Mouse (Mus musculus) spleen, postnatal 36 days (tissue): ENCODE measurements around the gene Rgmb.

ENCODE experiments used
- DNase-seq, 2 experiments: peaks; one replicate each; pipeline ENCODE4 v3.0.0; 2022; ENCODE audit warnings: low spot score in 2 of 2, mixed read lengths in 1 of 2

The Rgmb gene

DNA sequence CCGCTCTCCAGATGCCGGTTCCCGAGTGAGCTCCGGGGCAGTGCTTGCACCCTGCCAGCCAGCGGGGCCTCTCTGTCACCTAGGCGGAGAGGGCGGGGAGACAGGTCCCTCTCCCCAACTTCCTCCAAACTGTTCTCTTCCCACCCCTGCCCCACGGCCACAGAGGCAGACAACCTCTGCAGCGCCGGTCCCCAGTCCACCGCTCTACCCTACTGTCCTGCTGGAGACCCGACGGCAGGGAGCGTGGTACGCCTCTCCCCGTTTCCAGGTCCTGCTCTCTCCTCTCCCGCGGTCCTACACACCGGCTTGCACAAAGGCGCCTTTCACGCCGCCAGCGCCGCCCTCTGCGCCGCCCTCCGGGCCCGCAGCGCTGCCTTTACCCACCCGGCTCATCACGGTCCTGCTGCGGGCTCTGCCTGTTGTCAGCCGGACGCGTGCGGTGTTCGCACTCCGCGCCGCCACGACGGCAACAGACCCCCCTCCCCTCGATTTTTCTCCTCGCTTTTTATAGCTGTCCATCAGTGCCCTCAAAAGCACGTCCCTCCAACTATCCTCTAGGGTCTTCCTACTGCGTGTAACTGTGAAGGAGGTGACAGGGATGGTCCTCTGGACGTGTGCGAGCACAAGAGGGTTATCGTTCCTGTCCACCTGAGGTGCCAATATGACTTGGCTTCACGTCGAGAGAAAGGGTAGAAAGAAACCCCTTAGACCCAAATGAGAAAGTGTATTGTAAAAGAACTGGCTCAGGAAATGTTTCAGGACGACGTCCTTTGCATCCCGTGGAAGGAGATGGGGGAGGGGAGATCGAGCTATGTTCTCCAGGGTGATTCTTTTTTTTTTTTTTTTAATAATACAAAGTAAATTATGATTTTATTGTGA, at the start of gene Rgmb:
Rgmb (minus strand) TSS at position 274 of the 879 bp plus-strand sequence.
- DNase-seq, result no peak

GRCm38 (mm10) chr17:15874765-15875164, 43.9 kb upstream of the Rgmb start:
- no peak for DNase-seq

GRCm38 (mm10) chr17:15872093-15872492, 41.3 kb upstream of the Rgmb start:
- no peak for DNase-seq

GRCm38 (mm10) chr17:15865249-15865648, 34.4 kb upstream of the Rgmb start:
- DNase-seq, result no peak

DNA sequence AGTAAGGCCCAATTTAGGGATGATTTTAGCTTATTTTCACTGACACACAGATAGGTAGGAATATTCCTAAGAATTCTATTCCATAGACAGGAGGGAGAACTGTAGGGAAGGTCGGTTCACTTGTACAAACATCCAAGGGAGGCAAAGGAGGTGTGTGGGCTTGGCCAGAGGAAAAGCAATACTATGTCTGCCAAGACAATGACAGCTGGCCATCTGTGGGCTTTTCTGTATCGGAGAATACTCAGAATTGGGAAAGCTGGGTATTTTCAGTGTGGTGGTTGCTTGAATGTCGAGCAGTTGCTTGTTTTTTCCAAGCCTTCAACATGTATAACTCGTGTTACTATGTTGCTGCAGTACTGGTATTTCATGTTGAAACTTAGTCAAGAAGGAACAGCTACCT, 31.5 kb upstream of the Rgmb start:
- no peak for DNase-seq

DNA sequence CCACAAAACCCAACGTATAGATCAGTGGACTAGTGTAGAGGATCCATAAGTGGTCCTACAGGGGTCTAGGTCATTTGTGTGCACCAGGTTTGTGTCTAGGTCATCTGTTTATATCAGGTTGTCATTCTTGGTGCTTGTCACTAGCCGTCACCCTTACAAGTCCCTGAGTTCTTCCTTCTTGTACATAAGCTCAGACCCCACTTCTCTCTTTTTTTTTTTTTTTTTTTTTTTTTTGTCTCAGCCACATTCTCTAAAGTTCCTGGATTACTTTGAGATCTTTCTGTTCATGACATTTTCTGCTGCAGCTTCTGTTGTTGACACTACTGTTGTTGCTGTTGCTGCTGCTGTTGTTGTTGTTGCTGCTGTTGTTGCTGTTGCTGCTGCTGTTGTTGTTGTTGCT, 22.3 kb upstream of the Rgmb start:
- no peak for DNase-seq

GRCm38 (mm10) chr17:15850544-15850943, 19.7 kb upstream of the Rgmb start:
- no peak for DNase-seq

GRCm38 (mm10) chr17:15841425-15841824, 10.6 kb upstream of the Rgmb start:
- no peak for DNase-seq

- DNase-seq, result no peak
These were observed 1.6 kb upstream of the Rgmb start for GRCm38 (mm10) chr17:15832398-15832797.

DNA sequence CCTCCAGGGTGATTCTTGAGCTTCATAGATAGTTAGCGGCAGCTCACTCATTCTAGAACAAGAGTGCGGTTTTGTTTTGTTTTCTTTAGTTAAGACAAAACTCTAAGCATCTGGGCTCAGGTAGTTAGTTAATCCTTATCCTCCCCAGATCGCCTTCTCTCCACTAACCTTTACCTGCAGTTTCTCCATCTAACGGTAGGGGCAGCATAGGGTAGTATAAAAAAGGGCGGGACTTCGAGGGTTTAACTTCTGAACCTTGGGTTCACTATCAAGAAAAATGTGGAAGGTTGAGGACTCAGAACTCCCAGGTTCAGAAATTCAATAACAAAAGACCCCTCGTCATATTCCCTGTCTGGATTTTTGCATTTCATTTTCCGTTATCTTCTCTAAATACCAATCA, 971 bp upstream of the Rgmb start:
- DNase-seq, result peak in 1 of 2 experiments; percentile 7

GRCm38 (mm10) chr17:15830171-15830765, 571 bp downstream of the Rgmb start:
- DNase-seq, result no peak

DNA sequence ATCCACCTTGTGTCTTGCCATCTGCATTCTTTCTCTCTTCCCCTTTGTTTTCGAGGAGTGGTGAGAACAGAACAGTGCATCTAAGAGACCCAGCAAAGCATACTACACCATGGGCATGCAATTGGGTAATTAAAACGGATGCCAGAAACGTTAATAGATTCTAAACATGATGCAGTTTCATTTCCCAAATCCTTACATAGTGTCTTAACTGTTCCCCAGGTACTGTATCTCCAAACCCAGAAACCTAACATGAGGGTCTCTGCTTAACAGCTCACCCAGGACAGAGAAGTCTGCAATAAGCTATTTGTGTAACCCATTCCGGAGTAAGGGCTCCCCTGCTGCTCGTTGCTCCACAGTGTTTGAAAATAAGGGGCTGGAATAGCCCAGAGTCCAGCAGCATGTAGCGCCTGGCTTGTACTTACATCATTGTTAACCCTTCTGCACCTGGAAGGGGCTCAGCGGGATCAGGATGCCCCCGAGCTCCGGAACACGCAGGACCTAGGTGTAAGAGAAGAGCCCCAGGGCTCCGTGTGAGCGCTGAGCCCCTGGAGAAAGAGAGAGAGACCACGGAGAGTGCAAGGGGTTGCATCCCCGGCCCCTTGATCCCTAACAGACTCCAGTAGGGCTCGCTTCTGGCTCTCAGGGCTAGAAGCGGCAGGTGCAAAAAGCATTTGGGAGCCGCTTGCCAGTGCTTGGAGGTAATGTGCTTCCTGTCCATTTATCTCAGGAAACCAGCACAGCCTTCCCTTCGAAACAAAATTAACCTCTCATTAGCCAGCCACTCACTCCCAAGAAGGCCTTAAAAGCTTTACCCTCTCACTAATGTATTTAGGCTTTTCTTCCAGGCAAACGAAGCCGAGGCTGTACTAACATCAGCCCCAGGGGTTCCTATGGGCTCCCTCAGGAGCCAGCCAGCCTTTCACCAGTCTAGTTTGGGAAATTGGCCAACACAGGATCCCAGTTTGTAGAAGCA, 1.4 kb downstream of the Rgmb start:
- no peak for DNase-seq

DNA sequence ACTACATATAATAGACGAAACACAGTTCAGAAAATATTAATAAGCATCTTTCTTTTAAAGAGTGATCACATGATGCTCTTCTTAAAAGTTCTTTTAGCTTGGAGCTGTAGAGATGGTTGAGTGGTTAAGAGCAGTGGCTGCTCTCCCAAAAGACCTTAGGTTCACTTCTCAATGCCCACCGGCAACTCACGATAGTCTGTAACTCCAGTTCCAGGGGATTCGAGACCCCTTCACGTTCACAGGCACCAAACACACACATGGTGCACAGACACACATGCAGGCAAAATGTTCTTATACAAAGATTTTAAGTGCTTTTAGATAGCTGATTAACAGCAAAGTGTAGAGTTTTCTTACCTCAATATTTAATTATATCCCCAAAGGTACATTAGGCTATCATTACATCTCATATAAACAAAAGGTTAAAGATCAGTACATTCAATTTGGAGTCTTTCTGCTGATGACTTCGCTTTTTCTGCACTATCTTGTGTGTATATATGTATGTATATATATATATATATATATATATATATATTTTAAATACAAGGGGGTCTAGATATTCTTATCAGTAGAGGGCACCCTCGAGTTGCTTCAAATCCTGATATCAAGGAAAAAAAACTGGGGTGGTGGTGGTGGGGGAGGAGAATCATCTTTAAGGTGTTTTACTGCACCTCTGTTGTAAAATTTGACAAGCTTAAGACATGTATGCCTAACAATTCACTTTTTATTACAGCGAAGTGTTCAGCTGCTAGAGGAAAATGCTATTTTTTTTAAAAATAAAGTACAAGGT, 2.5 kb downstream of the Rgmb start:
- DNase-seq, result no peak

- DNase-seq, result no peak
These were observed 3.9 kb downstream of the Rgmb start for GRCm38 (mm10) chr17:15826928-15827327.

DNA sequence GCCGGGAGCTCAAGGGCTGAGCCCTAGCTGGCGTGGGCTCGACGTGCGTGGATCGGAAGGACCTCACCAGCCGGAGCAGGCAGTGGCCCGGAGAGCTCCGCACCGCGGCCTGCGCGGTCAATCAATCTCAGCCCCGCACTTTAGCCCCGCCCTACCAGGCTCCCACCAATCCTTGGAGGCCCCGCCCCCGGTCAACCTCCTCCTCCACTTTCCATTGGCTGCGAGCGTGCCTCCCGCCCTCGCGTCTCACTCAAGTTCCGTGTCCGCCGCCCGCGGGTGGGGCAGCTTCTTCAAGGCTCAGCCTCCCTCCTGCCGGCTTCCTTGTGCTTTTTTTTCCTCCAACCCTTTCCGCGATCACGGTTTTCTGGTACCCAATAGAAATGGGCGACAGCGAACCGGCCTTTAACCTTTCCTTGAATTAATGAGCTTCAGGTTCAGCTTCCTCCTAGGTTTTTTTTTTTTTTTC, 4.4 kb downstream of the Rgmb start:
- peak; percentile 86 to 91 for DNase-seq

DNA sequence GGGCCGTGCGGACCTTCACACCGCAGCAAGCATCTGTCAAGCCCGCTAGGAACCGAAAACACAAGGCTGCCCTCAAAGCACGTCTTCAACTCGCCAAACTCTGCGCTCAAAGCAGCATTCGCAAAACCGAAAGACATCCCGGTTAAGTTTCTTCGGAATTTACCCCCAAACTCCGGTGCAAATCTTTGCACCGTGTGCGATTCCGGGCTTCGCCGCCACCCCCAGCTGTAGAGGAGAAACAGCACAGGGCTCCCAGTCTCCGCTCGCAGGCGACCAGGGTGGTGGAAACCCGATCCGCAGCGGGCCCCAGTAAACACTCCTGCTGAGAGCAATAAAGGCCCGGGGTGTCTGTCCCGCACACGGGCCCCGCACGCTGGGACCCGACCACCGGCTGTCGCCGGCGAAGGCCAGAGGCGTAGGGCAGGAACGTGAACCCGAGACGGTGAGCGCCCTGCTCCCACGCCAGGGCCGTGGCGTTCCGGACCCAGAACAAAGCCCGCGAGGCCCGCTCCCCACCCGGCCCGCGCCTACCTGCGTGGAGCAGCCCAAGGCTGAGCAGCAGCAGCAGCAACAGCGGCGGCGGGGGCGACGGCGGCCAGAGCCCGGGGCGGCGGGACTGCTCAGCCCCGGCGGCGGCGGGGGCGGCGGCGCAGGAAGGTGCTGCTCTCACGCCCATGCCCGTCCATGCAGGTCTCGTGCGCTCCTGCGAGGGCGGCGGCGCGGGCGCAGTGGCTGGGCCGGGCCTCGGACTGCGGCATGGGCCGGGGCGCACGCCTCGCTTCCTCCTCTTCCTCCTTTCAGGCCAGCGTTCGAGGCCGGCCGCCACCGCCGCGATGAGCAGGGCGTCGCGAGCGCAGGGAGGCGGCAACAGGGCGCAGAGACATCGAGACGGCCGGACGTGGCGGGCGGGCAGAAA, 5.1 kb downstream of the Rgmb start:
- peak; percentile 13 to 18 for DNase-seq

DNA sequence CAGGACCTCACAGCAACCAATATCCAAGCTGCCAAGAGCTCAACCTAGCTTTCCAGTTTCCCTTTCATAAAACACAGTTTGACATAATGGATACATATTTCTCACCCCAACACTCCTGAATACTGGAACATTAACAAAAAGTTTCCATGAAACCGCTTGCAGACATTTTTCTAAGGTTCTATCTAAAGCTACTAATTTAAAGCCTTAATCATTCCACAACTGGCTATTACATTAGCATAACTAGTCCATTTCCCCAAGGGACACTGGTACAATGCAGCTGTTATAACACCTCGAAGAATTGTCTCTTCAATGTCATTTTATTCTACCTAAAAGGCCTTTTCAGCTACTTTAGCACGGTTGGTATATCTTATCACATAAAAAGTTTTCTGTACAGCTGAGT, 6.0 kb downstream of the Rgmb start:
- no peak for DNase-seq

DNA sequence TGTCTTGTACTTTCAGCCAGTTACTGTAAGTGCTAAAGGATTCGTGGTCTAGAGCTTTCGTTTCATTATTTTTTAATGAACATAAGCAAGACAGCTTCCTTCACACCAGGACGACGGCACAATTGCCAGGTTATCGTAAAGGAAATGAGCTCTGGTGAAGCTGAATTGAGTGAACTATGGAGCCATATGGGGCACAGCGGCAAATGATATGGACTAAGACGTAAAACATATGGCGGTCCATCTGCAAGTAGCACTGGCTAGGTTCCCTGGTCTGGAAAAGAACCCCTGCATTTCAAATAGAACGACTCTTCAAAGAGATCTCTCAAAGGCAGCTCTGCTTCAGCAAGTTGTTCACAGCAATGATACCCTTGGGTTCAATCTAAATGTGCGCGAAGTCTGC, 6.5 kb downstream of the Rgmb start:
- DNase-seq, result no peak

GRCm38 (mm10) chr17:15823838-15824237, 7.0 kb downstream of the Rgmb start:
- no peak for DNase-seq

DNA sequence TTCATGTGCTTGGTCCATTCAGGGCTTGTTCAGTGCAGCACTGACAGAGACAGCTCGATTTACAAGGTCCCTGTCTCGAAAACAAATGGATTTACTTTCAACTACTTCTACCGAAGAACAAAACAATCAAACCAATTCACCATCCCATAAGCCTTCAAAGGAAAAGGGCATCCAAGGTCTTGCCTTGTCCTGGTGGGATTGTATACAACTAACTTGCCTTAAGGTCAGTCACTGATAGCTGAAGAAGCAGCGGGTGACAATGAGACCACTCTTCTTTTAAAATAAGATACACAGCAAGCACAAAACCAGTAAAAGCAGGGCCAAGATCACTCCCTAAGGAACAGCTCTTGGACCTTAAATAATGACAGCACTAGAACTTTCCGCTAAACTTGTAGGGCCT, 7.6 kb downstream of the Rgmb start:
- DNase-seq, result no peak
